Mouse (Mus musculus) neural tube, embryonic 11.5 days (tissue): Measurements from ENCODE around the gene Mthfd1l. TPM values are rescaled to one million over a fixed set of nuclear protein-coding genes. Genes with fewer than 3 reads are reported as not detected.

Experiments used
- ATAC-seq: fragments of 200-750 bp; cut with Nextera tagmentation; 2 replicates; pipeline ENCODE4 v1.8.0; 2017; ENCODE audit warnings: moderate number of reproducible peaks, mild to moderate bottlenecking, moderate TSS enrichment, moderate library complexity; ENCODE audit not compliant: insufficient read depth, low FRiP score, low TSS enrichment
- DNase-seq: peaks from one replicate; pipeline ENCODE4 v3.0.0-alpha.2; 2015; ENCODE audit warnings: low spot score
- H3K27ac ChIP-seq: fragments of 300-500 bp; sonication (generic); 2 replicates; pipeline ENCODE4 v1.5.1; 2014; ENCODE audit warnings: low read depth, mild to moderate bottlenecking, low read length
- H3K27me3 ChIP-seq: fragments of 300-500 bp; sonication (generic); 2 replicates; pipeline ENCODE4 v1.6.1; 2014; ENCODE audit warnings: mild to moderate bottlenecking, low read length, mixed read lengths; ENCODE audit not compliant: control insufficient read depth, insufficient read depth
- H3K36me3 ChIP-seq: fragments of 300-500 bp; sonication (generic); 2 replicates; pipeline ENCODE4 v1.6.1; 2014; ENCODE audit warnings: mild to moderate bottlenecking, low read length, moderate library complexity, mixed read lengths; ENCODE audit not compliant: control insufficient read depth, insufficient read depth
- H3K4me1 ChIP-seq: fragments of 300-500 bp; sonication (generic); 2 replicates; pipeline ENCODE4 v1.6.1; 2014; ENCODE audit warnings: low read length, mixed read lengths; ENCODE audit not compliant: control insufficient read depth, insufficient read depth
- H3K4me2 ChIP-seq: fragments of 300-500 bp; sonication (generic); 2 replicates; pipeline ENCODE4 v1.6.1; 2014; ENCODE audit warnings: low read depth, mild to moderate bottlenecking, moderate library complexity
- H3K4me3 ChIP-seq: fragments of 300-500 bp; sonication (generic); 2 replicates; pipeline ENCODE4 v1.5.1; 2014; ENCODE audit warnings: low read depth, low read length
- H3K9ac ChIP-seq: fragments of 300-500 bp; sonication (generic); 2 replicates; pipeline ENCODE4 v1.6.1; 2014; ENCODE audit warnings: mild to moderate bottlenecking, low read length
- H3K9me3 ChIP-seq: fragments of 300-500 bp; sonication (generic); 2 replicates; pipeline ENCODE4 v1.6.1; 2016; ENCODE audit warnings: low read length; ENCODE audit not compliant: control insufficient read depth
- WGBS: fragments of 180-500 bp; shearing (Covaris S2); extraction: QIAGEN DNeasy Blood & Tissue Kit; methylation state at CpG from one replicate; pipeline ENCODE4 v1.1.7; 2014; 5-methylcytosine and 5-hydroxymethylcytosine counted together
- polyA plus RNA-seq: library from polyadenylated mRNA; unstranded; fragments of >200 nt; fragmentation: Nextera tagmentation; extraction: Ambion mirVana; gene quantifications from 2 replicates; pipeline ENCODE4 v1.2.1, GENCODE M21; 2014

Gene Mthfd1l
- polyA plus RNA-seq, 1 experiment from 2014 or later, result 13.5 TPM

DNA sequence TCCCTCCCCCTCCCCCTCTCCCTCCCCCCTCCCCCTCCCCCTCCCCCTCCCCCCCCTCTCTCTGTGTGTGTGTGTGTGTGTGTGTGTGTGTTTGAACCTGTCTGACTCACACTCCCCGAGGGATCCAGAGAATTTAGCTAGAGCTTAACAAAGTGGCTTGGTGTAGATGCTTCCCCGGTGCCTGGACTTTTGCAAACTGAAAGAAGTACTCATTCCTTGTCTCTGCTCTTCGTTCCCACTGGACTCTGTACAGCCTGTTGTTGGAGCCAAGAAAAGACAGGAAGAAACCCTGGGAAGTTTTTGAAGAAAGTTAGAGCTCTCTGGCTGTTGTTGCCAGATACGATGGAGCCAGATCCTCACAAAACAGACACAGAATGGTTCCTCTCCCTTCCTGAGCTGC lies 73.6 kb downstream of the Mthfd1l start:
- H3K4me3 ChIP-seq, result no peak overlapping the region
- H3K27me3 ChIP-seq, result no peaks in the 10 kb centered on the region
- DNase-seq (no peak), ATAC-seq (no peak)
- H3K36me3 ChIP-seq, result no peaks in the 10 kb centered on the region; the same call in 1 of the 2 replicates
- H3K27ac ChIP-seq, result no peak overlapping the region
- no peaks in the 10 kb centered on the region for H3K4me1 ChIP-seq
- H3K9ac ChIP-seq, result no peak overlapping the region
- no peaks in the 10 kb centered on the region for H3K9me3 ChIP-seq
- WGBS, result 82% methylated on average over 4 of the region's 4 CpGs
- H3K4me2 ChIP-seq, result no peak overlapping the region

DNA sequence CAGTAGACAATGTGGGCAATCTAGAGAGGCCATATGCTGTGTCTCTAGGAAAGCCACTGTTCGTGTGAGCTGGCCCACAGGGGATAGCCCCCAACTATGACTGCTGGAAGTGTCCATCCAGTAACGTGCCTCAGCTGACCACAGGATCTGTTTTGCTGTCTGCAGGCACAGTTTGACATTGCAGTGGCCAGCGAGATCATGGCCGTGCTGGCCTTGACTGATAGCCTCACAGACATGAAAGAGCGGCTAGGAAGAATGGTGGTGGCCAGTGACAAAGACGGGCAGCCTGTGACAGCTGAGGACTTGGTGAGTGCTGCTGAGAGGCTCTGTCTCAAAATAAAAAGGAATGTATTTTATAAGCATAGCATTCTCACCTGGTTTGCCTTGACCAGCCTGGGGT lies 74.7 kb downstream of the Mthfd1l start:
- Histone ChIP-seq H3K36me3 (no peaks in the 10 kb centered on the region; the same call in 1 of the 2 replicates), H3K9me3 (no peaks in the 10 kb centered on the region), H3K27ac (no peak overlapping the region), H3K4me1 (no peaks in the 10 kb centered on the region), H3K9ac (no peak overlapping the region), H3K4me2 (no peak overlapping the region), H3K4me3 (no peak overlapping the region), H3K27me3 (no peaks in the 10 kb centered on the region)
- DNase-seq (no peak), ATAC-seq (no peak)
- WGBS, result 84% methylated on average over 6 of the region's 6 CpGs

DNA sequence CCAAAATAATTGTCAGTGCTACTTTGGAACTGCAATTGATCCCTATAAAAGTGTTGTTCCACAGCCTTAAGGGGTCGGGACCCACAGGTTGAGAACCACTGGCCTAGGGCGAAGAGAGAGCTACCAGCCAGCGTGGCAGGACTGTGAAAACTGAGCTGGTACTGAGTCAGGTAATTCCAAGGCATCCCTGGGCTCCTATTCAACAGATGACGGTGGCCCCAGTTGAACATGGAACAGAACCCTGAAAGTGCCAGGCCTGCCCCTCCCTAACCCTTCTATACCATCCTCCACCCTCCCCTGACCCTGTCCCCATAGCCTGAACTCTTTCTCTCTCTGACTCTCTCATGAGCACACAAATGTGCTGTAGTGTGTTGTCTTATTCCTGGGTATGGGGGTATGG lies 77.3 kb downstream of the Mthfd1l start:
- no peaks in the 10 kb centered on the region for H3K27me3 ChIP-seq
- no peak overlapping the region for H3K27ac ChIP-seq
- no peak for ATAC-seq
- 92% methylated on average over 4 of the region's 4 CpGs for WGBS
- H3K4me2 ChIP-seq, result no peak overlapping the region
- H3K4me1 ChIP-seq, result no peaks in the 10 kb centered on the region
- H3K9ac ChIP-seq, result no peak overlapping the region
- H3K4me3 ChIP-seq, result no peak overlapping the region
- DNase-seq, result no peak
- no peaks in the 10 kb centered on the region for H3K9me3 ChIP-seq
- no peaks in the 10 kb centered on the region for H3K36me3 ChIP-seq

DNA sequence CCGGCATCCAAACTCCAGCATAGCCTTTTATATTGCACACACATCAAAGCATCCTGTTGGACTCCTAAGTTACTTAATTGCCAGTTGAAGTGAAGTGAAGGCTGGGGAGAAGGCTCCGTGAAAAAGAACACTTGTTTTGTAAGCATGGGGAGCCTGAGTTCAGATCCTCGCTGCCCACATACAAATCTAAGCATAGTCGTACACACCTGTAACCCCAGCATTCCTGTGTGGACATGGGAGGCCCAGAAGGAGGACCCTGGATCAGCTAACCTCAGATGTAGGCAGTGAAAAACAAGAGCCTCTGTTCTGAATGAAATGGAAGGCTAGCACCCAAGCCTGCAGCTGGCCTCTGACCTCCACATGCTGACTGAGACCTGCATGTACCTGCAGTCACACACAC lies 79.8 kb downstream of the Mthfd1l start:
- ATAC-seq, result no peak
- no peak overlapping the region for H3K4me2 ChIP-seq
- no peak overlapping the region for H3K9ac ChIP-seq
- no peak for DNase-seq
- H3K27ac ChIP-seq, result no peak overlapping the region
- WGBS, result 60% methylated on average over 4 of the region's 4 CpGs
- H3K4me1 ChIP-seq, result no peaks in the 10 kb centered on the region
- no peaks in the 10 kb centered on the region for H3K36me3 ChIP-seq
- H3K27me3 ChIP-seq, result no peaks in the 10 kb centered on the region
- H3K4me3 ChIP-seq, result no peak overlapping the region
- no peaks in the 10 kb centered on the region for H3K9me3 ChIP-seq

DNA sequence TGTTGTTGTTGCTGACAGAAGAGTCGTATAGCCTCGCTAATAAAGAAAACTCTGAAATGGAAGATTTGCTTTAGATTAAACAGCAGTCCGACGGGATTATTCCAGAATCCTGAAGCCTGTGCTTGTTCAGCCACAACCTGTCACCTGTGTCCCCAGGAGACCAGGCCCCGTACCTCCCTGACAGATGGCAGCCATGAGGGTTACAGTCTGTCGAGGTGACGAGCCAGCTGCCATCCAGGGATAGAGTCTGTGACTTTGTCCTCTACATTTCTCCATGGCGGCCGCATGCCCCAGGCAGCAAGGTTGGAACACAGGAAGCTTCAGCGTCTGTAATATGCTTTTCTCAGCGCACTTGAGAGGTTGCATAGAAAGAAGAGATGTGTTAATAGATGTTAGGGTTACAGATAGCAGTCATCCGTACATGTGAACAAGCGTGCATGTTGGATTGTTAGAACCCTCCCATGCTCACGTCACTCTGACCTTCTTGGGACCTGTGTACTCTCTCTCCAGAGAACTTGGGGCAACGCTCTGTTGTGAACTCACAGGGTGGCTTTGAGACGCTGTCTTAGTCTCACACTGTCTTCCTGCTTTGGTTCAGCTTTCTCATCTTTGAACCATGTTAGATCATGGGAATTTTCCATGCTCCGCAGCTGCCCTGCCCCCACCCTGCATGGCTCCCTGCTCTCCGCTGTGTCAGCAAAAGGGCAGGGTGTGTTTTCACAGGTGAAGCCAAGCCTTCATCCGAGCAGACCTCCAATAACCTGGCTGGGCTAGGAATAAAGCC lies 80.6 kb downstream of the Mthfd1l start:
- no peak overlapping the region for H3K9ac ChIP-seq
- no peak overlapping the region for H3K27ac ChIP-seq
- 73% methylated on average over 19 of the region's 19 CpGs for whole genome bisulfite sequencing
- no peaks in the 10 kb centered on the region for H3K36me3 ChIP-seq
- no peaks in the 10 kb centered on the region for H3K9me3 ChIP-seq
- DNase-seq, result peak; percentile 28
- no peaks in the 10 kb centered on the region for H3K27me3 ChIP-seq
- no peak overlapping the region for H3K4me3 ChIP-seq
- no peak; the same call in 1 of the 2 replicates for ATAC-seq
- no peaks in the 10 kb centered on the region for H3K4me1 ChIP-seq
- no peak overlapping the region for H3K4me2 ChIP-seq

GRCm38 (mm10) chr10:4054589-4054988 lies 81.7 kb downstream of the Mthfd1l start:
- DNase-seq (no peak), ATAC-seq (no peak)
- Histone ChIP-seq H3K9ac (no peak overlapping the region), H3K4me1 (no peaks in the 10 kb centered on the region; the same call in 1 of the 2 replicates), H3K9me3 (no peaks in the 10 kb centered on the region), H3K27me3 (no peaks in the 10 kb centered on the region), H3K4me3 (no peak overlapping the region), H3K4me2 (no peak overlapping the region), H3K36me3 (no peaks in the 10 kb centered on the region), H3K27ac (no peak overlapping the region)
- WGBS, result 88% methylated on average over 1 of the region's 1 CpGs

DNA sequence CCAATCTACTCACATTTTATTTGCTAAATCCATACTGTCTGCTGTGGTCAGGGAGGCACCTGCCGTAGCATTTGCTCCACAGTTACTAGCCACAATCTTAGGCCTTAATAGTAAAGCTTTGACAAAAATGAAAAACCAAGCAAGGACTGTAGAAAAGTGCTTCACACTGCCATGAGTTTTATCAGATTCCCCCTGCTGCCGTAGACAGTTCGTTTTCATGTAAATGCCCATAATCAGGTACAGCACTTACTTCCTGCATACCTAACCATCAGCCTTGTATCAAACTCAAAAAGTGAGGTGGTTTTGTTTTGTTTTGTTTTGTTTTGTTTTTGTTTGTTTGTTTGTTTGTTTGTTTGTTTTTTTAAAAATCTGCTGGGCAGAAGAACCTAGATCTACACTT lies 84.5 kb downstream of the Mthfd1l start:
- 96% methylated on average over 3 of the region's 3 CpGs for WGBS
- H3K27me3 ChIP-seq, result no peaks in the 10 kb centered on the region
- no peak overlapping the region for H3K27ac ChIP-seq
- H3K4me2 ChIP-seq, result no peak overlapping the region
- ATAC-seq (no peak), DNase-seq (no peak)
- H3K9me3 ChIP-seq, result no peaks in the 10 kb centered on the region
- no peaks in the 10 kb centered on the region for H3K36me3 ChIP-seq
- H3K4me1 ChIP-seq, result no peaks in the 10 kb centered on the region; the same call in 1 of the 2 replicates
- no peak overlapping the region for H3K9ac ChIP-seq
- no peak overlapping the region for H3K4me3 ChIP-seq

DNA sequence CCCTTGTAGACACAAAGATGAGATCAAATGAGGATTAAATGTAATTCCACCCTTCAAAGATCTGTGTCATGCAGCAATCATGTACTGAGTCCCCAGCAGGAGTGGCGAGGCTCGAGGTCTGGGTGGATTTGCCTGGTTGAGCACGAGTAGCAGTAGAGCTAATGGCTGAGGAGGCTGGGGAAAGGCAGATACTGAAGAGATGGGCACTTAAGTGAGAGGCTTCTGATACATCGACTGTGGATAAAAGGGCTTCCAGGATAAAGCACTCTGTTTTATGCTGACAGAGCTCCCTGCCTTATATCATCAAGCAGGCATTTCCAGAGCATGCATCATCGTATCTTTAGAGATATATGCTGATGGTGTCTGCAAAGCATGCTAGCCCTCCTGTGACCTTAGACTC lies 84.9 kb downstream of the Mthfd1l start:
- Histone ChIP-seq H3K4me2 (no peak overlapping the region), H3K9ac (no peak overlapping the region), H3K4me1 (no peaks in the 10 kb centered on the region; the same call in 1 of the 2 replicates), H3K4me3 (no peak overlapping the region), H3K27me3 (no peaks in the 10 kb centered on the region), H3K9me3 (no peaks in the 10 kb centered on the region), H3K27ac (no peak overlapping the region), H3K36me3 (no peaks in the 10 kb centered on the region)
- WGBS, result 82% methylated on average over 5 of the region's 5 CpGs
- DNase-seq, result no peak
- no peak for ATAC-seq
